Mouse (Mus musculus) ES-Bruce4 (cell line): ENCODE measurements around the gene B3galnt1.

ENCODE experiments used
- CTCF ChIP-seq: IDR thresholded peaks from one replicate; pipeline ENCODE4 v1.8.1; 2011; ENCODE audit warnings: low read depth, low read length
- EP300 ChIP-seq: IDR thresholded peaks from 2 replicates; pipeline ENCODE4 v1.6.1; 2011; ENCODE audit warnings: low read depth, low read length; ENCODE audit not compliant: insufficient read depth
- POLR2A ChIP-seq: IDR thresholded peaks from one replicate; pipeline ENCODE4 v1.8.1; 2011; ENCODE audit warnings: low read length; ENCODE audit not compliant: insufficient read depth

DNA sequence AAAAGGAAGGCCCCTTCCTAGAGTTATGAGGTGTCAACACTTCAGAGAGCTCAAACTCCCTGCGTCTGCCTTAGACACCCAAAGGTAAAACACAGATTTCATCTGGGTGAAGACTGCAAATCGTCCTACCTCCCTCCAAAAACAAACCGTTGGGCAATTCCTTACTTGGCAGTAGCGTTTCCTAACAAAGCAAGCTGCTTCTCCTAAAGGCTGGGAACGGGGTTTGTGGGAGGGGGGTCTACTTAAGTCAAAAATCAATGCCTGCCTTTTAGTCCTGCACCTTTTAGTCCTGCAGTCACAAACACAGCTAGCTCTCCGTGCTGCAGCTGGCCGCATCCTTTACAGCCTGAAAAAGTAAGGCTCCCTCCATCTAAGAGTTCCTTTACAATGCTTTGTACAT lies 944 bp downstream of the B3galnt1 start:
- no peak for TF ChIP-seq POLR2A
- TF ChIP-seq CTCF, result no peak
- no peak for TF ChIP-seq EP300
